Mouse (Mus musculus) bone marrow macrophage, adult 2 months (primary cell): ENCODE results near the gene Zdhhc7.

Experiments used
- CTCF ChIP-seq: IDR thresholded peaks from 2 replicates; pipeline ENCODE4 v1.5.1; 2012; ENCODE audit warnings: low read depth, mild to moderate bottlenecking, low read length, moderate library complexity
- POLR2A ChIP-seq: IDR thresholded peaks from 2 replicates; pipeline ENCODE4 v1.6.1; 2012; ENCODE audit warnings: mild to moderate bottlenecking, low read depth, low read length, borderline replicate concordance

- TF ChIP-seq CTCF (no peak), POLR2A (no peak)
Measured at GRCm38 (mm10) chr8:120144652-120145301, 43.5 kb upstream of the Zdhhc7 start.
